Mouse (Mus musculus): Measurements from ENCODE around the gene Itgam. TPM values are rescaled to one million over a fixed set of nuclear protein-coding genes. Genes with fewer than 3 reads are reported as not detected.
"Not testable (repeated sequence)": the region's sequence is repeated elsewhere in the genome, so short reads cannot be mapped to it uniquely, and the experiment has no call there.

The Itgam gene
- total RNA-seq, 1 experiment, result 1.0 TPM

- H3K9ac ChIP-seq (ENCODE audit: insufficient read depth, low read depth, low read length, poor library complexity, severe bottlenecking), result no peak overlapping the region
- H3K4me3 ChIP-seq (ENCODE audit: insufficient read depth in 1 of 2, low read depth in 1 of 2, low read length in 2 of 2, poor library complexity in 1 of 2, severe bottlenecking in 1 of 2), result no peak overlapping the region
- in situ Hi-C loops (cut with MboI; ENCODE audit: low sequenced_read_pairs in 2 of 2, unreplicated experiment in 2 of 2), result no loop called here
- H3K36me3 ChIP-seq (ENCODE audit: control insufficient read depth, insufficient read depth, low read length, poor library complexity, severe bottlenecking), result no peaks in the 10 kb centered on the region
- no peaks in the 10 kb centered on the region for H3K9me3 ChIP-seq (ENCODE audit: control insufficient read depth, insufficient read depth, low read depth, low read length)
- DNase-seq (ENCODE audit: low read depth, low spot score), result no peak
- H3K4me1 ChIP-seq (ENCODE audit: control insufficient read depth in 2 of 2, insufficient read depth in 2 of 2, low read length in 2 of 2, poor library complexity in 1 of 2), result no peaks in the 10 kb centered on the region
- H3K27ac ChIP-seq (ENCODE audit: insufficient read depth, low read depth, low read length, poor library complexity, severe bottlenecking), result no peak overlapping the region
- TF ChIP-seq HCFC1 (IDR thresholded peaks at IDR 0.05; ENCODE audit: borderline replicate concordance, insufficient read depth, low read length) (no peak), ZNF384 (IDR thresholded peaks at IDR 0.05; ENCODE audit: low read depth, low read length) (no peak), CHD2 (IDR thresholded peaks at IDR 0.05; ENCODE audit: low read depth, low read length) (no peak), MAFK (IDR thresholded peaks at IDR 0.05; ENCODE audit: insufficient read depth, low read depth, low read length) (no peak), ZC3H11A (IDR thresholded peaks at IDR 0.05; ENCODE audit: borderline replicate concordance, low read depth, low read length) (no peak)
Measured at GRCm38 (mm10) chr7:128139611-128140010, 77.2 kb downstream of the Itgam start.

- Histone ChIP-seq H3K9me3 (ENCODE audit: control insufficient read depth, insufficient read depth, low read depth, low read length) (no peaks in the 10 kb centered on the region), H3K9ac (ENCODE audit: insufficient read depth, low read depth, low read length, poor library complexity, severe bottlenecking) (no peak overlapping the region), H3K36me3 (ENCODE audit: control insufficient read depth, insufficient read depth, low read length, poor library complexity, severe bottlenecking) (no peaks in the 10 kb centered on the region), H3K27ac (ENCODE audit: insufficient read depth, low read depth, low read length, poor library complexity, severe bottlenecking) (no peak overlapping the region), H3K4me3 (ENCODE audit: insufficient read depth in 1 of 2, low read depth in 1 of 2, low read length in 2 of 2, poor library complexity in 1 of 2, severe bottlenecking in 1 of 2) (no peak overlapping the region), H3K4me1 (ENCODE audit: control insufficient read depth in 2 of 2, insufficient read depth in 2 of 2, low read length in 2 of 2, poor library complexity in 1 of 2) (no peaks in the 10 kb centered on the region)
- in situ Hi-C loops (cut with MboI; ENCODE audit: low sequenced_read_pairs in 2 of 2, unreplicated experiment in 2 of 2), result no loop called here
- DNase-seq (ENCODE audit: low read depth, low spot score), result no peak
- no peak for TF ChIP-seq ZC3H11A (IDR thresholded peaks at IDR 0.05; ENCODE audit: borderline replicate concordance, low read depth, low read length)
- TF ChIP-seq HCFC1 (IDR thresholded peaks at IDR 0.05; ENCODE audit: borderline replicate concordance, insufficient read depth, low read length), result no peak
- TF ChIP-seq ZNF384 (IDR thresholded peaks at IDR 0.05; ENCODE audit: low read depth, low read length), result no peak
- TF ChIP-seq MAFK (IDR thresholded peaks at IDR 0.05; ENCODE audit: insufficient read depth, low read depth, low read length), result no peak
- no peak for TF ChIP-seq CHD2 (IDR thresholded peaks at IDR 0.05; ENCODE audit: low read depth, low read length)
Measured at GRCm38 (mm10) chr7:128150970-128151369, 88.5 kb downstream of the Itgam start.

GRCm38 (mm10) chr7:128154076-128154475 lies 91.6 kb downstream of the Itgam start, which contains the start of gene Itgad:
Itgad (plus strand) TSS chr7:128154376.
- Histone ChIP-seq H3K9ac (ENCODE audit: insufficient read depth, low read depth, low read length, poor library complexity, severe bottlenecking) (no peak within 1 kb of the TSS), H3K36me3 (ENCODE audit: control insufficient read depth, insufficient read depth, low read length, poor library complexity, severe bottlenecking) (no peaks in the 10 kb centered on the region), H3K27ac (ENCODE audit: insufficient read depth, low read depth, low read length, poor library complexity, severe bottlenecking) (no peak within 1 kb of the TSS), H3K4me1 (ENCODE audit: control insufficient read depth in 2 of 2, insufficient read depth in 2 of 2, low read length in 2 of 2, poor library complexity in 1 of 2) (no peaks in the 10 kb centered on the region), H3K4me3 (ENCODE audit: insufficient read depth in 1 of 2, low read depth in 1 of 2, low read length in 2 of 2, poor library complexity in 1 of 2, severe bottlenecking in 1 of 2) (peak within 1 kb of the TSS in 1 of 2 experiments; percentile 15; a peak in 1 of 4 replicates), H3K9me3 (ENCODE audit: control insufficient read depth, insufficient read depth, low read depth, low read length) (no peaks in the 10 kb centered on the region)
- no peak for DNase-seq (ENCODE audit: low read depth, low spot score)
- TF ChIP-seq MAFK (IDR thresholded peaks at IDR 0.05; ENCODE audit: insufficient read depth, low read depth, low read length) (no peak), CHD2 (IDR thresholded peaks at IDR 0.05; ENCODE audit: low read depth, low read length) (no peak), HCFC1 (IDR thresholded peaks at IDR 0.05; ENCODE audit: borderline replicate concordance, insufficient read depth, low read length) (no peak), ZC3H11A (IDR thresholded peaks at IDR 0.05; ENCODE audit: borderline replicate concordance, low read depth, low read length) (no peak), ZNF384 (IDR thresholded peaks at IDR 0.05; ENCODE audit: low read depth, low read length) (no peak)
- in situ Hi-C loops (cut with MboI; ENCODE audit: low sequenced_read_pairs in 2 of 2, unreplicated experiment in 2 of 2), result no loop called here

- no peak overlapping the region for H3K27ac ChIP-seq (ENCODE audit: insufficient read depth, low read depth, low read length, poor library complexity, severe bottlenecking)
- no peaks in the 10 kb centered on the region for H3K9me3 ChIP-seq (ENCODE audit: control insufficient read depth, insufficient read depth, low read depth, low read length)
- no peak overlapping the region for H3K9ac ChIP-seq (ENCODE audit: insufficient read depth, low read depth, low read length, poor library complexity, severe bottlenecking)
- DNase-seq (ENCODE audit: low read depth, low spot score), result no peak
- no peaks in the 10 kb centered on the region for H3K4me1 ChIP-seq (ENCODE audit: control insufficient read depth in 2 of 2, insufficient read depth in 2 of 2, low read length in 2 of 2, poor library complexity in 1 of 2)
- TF ChIP-seq ZC3H11A (IDR thresholded peaks at IDR 0.05; ENCODE audit: borderline replicate concordance, low read depth, low read length) (no peak), ZNF384 (IDR thresholded peaks at IDR 0.05; ENCODE audit: low read depth, low read length) (no peak), HCFC1 (IDR thresholded peaks at IDR 0.05; ENCODE audit: borderline replicate concordance, insufficient read depth, low read length) (no peak), MAFK (IDR thresholded peaks at IDR 0.05; ENCODE audit: insufficient read depth, low read depth, low read length) (no peak), CHD2 (IDR thresholded peaks at IDR 0.05; ENCODE audit: low read depth, low read length) (no peak)
- H3K4me3 ChIP-seq (ENCODE audit: insufficient read depth in 1 of 2, low read depth in 1 of 2, low read length in 2 of 2, poor library complexity in 1 of 2, severe bottlenecking in 1 of 2), result no peak overlapping the region
- in situ Hi-C loops (cut with MboI; ENCODE audit: low sequenced_read_pairs in 2 of 2, unreplicated experiment in 2 of 2), result no loop called here
- H3K36me3 ChIP-seq (ENCODE audit: control insufficient read depth, insufficient read depth, low read length, poor library complexity, severe bottlenecking), result no peaks in the 10 kb centered on the region
Measured at GRCm38 (mm10) chr7:128154924-128155323, 92.5 kb downstream of the Itgam start.

- H3K4me1 ChIP-seq (ENCODE audit: control insufficient read depth in 2 of 2, insufficient read depth in 2 of 2, low read length in 2 of 2, poor library complexity in 1 of 2); H3K36me3 ChIP-seq (ENCODE audit: control insufficient read depth, insufficient read depth, low read length, poor library complexity, severe bottlenecking); H3K27ac ChIP-seq (ENCODE audit: insufficient read depth, low read depth, low read length, poor library complexity, severe bottlenecking); H3K9me3 ChIP-seq (ENCODE audit: control insufficient read depth, insufficient read depth, low read depth, low read length); H3K9ac ChIP-seq (ENCODE audit: insufficient read depth, low read depth, low read length, poor library complexity, severe bottlenecking); H3K4me3 ChIP-seq (ENCODE audit: insufficient read depth in 1 of 2, low read depth in 1 of 2, low read length in 2 of 2, poor library complexity in 1 of 2, severe bottlenecking in 1 of 2); DNase-seq (ENCODE audit: low read depth, low spot score); in situ Hi-C loops (cut with MboI; ENCODE audit: low sequenced_read_pairs in 2 of 2, unreplicated experiment in 2 of 2): not testable (repeated sequence)
Measured at GRCm38 (mm10) chr7:128158688-128159354, 96.4 kb downstream of the Itgam start.
